Mouse (Mus musculus) cerebellum, postnatal 10 days (tissue): ENCODE data around the gene Zfp677.
"Not testable (repeated sequence)": the region's sequence is repeated elsewhere in the genome, so short reads cannot be mapped to it uniquely, and the experiment has no call there.

Experiments
- DNase-seq, 2 experiments: peaks; one replicate each; pipeline ENCODE4 v3.0.0; 2021; ENCODE audit warnings: mixed read lengths in 2 of 2

Zfp677 gene

DNA sequence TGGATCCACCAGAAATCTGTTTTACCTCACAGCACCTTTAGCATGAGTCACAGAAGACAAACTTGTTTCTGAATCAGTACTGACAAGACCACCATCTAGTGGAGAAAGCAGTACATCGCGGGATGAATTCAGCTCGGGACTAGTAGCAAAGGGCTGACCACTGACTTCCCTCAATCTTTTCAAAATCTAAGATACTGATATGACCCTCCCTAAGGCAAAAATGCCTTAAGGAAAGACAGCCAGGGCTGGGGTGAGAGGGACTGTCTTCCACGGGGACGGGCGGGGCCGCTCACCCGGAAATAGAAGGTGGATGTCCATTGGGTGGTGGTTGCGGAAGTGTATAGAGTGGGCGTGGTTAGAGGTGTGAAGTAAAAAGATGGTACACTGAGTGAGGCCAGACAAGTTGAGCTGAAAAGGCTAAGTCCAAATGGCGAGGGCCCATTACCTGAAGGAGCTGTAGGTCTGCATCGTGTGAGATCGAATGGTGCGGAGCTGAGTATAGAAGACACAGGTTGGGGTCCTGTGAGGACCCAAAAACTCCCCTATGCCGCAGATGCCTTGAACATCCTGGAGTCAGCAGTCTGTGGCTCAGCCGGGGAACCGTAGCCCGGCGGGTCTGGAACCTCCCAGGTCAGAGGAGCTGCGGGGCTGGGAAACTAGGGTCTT, at the start of gene Zfp677:
Gene Zfp677, plus strand, starts transcription at position 358 of the 666 bp plus-strand sequence.
- peak; percentile 74 to 75 for DNase-seq

DNA sequence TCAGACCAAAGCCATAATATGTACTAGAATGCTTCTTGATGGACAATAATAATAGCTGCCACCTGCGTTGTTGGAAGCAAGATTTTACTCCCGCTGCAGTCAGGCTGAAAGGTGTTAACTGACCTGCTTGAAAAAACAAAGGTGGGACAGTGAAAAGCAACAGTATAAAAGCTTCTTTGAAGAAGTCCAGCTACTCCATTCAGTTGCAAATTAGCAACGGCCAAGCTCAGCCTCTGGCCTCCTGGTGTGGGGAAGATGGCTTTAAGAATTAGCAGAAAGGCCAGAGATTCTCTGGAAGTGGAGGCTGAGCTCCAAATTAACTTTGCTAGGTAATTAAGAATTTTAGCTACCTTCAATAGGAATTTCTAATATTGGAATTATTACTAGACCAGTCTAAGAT, 15.5 kb upstream of the Zfp677 start:
- DNase-seq: not testable (repeated sequence)

DNA sequence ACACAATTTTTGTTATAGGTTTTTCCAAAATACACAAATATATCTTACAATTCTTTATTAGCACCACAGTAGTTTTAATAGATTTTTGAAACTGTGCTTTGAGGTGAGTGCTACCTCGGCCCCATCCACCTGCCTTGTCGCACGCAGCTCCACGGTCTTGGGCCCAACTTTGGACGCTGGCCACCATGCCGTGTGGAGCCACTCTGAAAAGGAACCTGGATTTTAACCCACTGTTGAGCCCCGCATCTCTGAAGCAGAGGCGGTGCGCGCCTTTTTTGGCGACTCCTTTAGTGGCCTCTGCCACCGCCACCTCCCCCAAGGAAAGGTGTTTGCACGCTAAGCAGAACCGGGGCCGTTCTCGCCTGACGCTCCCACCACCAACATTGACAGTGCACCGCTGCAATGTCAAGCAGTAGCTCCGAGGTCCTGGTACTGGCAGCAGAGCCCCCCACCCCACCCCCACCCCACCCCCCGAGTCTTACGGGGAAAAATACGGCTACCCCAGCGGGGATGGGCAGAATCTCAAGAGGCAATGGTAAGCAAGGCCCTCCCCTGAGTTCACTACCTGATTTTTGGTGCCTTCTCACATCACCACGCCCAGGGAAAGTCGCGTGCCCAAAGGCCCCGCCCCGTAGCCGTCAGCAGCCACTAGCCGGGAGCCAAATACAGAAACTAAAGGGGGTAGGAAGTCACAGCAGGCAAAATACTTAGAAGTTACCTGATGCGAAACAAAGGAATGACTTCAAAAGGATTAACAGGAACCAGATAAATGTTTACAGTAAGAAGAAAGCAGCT, 13.4 kb upstream of the Zfp677 start:
- peak; percentile 4 to 8 for DNase-seq

GRCm38 (mm10) chr17:21375311-21375710, 8.2 kb upstream of the Zfp677 start:
- no peak for DNase-seq

DNA sequence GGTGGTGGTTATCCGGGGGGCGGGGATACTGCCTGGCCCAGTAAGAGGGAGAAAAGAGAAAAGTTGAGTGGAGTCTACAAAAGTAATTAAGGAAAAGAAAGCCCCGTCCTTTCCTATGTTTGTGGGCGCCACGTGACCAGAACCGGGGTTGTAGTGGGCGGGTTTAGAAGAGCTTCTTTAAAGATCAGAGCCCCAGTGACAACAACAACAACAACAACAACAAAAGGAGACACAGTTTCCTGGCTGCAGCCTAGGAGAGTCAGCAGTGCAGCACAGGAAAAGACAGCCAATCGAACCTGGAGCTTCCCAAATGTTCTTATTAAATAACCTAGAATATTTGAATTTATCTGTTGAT, 486 bp downstream of the Zfp677 start:
- DNase-seq: no peak

DNA sequence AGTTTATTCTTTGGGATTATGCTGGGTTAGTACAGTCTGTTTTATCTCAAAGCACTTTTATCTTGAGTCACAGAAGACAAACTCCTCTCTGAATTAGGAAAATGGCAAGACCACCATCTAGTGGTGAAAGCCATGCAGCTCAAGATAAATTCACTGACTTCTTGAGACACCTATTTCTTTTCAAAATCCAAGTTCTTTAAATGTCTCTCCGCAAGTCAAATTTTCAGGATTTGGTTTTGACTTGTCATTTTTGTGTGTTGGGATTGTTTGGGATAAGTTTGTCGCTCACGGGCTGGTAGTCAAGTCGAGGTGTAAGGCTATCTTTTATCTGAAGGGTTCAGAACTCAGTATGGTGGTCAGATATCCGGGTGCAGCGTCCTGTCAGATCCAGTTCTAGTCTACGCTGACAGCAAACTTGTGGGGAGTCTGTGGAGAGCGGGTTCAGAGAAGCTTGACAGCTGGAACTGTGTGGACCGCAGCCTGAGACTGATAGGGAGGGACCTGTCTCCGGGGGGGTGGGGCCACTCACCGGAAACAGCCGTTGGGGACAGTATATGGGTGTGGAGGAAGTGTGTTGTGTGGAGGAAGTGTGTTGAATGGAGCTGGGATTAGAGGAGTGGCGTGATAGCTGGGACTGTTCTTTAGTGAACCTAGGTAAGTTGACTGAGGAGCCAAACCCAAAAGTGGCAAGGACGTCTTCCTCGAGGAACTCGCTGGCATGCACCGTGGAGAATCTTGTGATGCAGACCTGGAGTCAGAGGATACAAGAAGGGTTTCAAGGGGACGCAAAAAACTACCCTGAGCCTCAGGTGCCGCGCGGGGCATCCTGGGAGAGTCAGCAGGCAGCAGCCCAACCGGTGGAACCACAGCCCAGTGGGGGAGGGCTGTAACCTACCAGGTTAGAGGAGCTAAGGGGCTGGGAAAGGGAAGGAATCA, 39.4 kb downstream of the Zfp677 start, which contains the start of gene Zfp54:
Gene Zfp54, plus strand, starts transcription at position 564 of the 936 bp plus-strand sequence.
- DNase-seq: peak; percentile 73 to 78

DNA sequence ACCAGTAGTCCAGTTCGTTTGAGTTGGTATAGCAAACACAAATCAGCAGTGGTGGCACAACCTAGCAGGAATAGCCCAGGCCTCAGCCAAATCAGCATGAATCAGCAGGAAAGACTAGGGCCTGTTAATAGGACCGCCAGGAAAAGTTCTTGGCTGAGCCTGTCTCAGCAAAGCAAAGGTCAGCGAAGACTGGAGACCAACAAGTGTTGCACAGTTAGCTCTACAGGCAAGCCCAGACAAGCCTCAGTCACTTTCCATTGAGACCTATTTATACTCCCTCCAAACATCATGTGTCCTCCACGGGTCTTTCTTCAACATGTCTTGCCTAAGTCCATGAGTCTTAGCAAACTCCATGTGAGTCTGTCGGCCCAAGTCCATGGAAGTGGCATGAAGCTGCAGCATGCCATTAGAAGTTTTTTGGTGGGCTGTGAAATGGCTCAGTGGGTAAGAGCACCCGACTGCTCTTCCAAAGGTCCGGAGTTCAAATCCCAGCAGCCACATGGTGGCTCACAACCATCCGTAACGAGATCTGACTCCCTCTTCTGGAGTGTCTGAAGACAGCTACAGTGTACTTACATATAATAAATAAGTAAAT, 55.4 kb downstream of the Zfp677 start:
- DNase-seq: not testable (repeated sequence)
